Mouse (Mus musculus): Measurements from ENCODE around the gene Isg20l2.

GRCm38 (mm10) chr3:87945781-87946540 lies 15.8 kb downstream of the Isg20l2 start:
- TF ChIP-seq CTCF (IDR thresholded peaks at IDR 0.05; ENCODE audit: low read depth) (no peak), EP300 (optimal IDR thresholded peaks at IDR 0.05) (no peak)

All from stomach, postnatal 0 days (tissue).